Mouse (Mus musculus): ENCODE results near the gene Vmn1r28. TPM values are rescaled to one million over a fixed set of nuclear protein-coding genes. Genes with fewer than 3 reads are reported as not detected.
"Not testable (repeated sequence)": the region's sequence is repeated elsewhere in the genome, so short reads cannot be mapped to it uniquely, and the experiment has no call there.

Vmn1r28 gene
- not detected for total RNA-seq (2021)

DNA sequence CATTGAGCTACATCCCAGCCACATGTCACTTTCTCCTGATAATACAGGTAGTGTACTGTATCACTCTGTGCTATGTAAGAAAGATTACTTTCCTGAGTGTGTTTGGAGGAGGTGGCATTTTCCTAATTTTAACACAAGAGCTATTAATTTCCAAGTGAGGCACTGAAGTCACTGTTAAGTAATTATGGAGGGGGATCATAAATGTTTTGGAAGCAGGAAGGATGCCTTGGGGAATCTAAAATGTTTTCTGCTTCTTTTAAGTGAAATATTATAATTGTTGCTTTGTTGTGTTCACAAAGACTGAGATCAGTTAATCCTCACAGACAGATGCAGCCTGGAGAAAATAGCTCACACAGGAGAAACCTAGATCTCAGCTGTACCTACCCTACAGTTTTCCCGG lies at the start of gene Vmn1r28:
TSS of gene Vmn1r28 (plus strand) at position 301 of the 400 bp plus-strand sequence.
- intact Hi-C loops (cut with DNase I) = no loop called here
- DNase-seq = no peak

DNA sequence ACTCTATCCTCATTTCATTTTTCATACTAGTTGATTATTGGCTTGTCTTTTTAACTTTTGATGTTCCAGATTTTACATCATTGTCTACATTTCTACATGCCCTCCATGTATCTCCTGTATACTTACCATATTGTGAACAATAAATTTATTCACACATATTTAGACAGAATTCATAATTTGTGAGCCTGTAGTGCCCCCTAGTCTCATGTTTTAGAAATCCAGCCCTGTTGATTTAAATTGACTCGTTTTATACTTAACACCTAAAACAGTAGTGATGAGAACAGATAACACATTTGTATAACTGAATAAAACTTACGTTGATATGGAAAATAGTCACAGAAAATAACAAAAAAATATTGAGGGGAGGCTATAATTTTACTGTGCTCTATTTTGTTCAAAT lies 45.7 kb upstream of the Vmn1r28 start:
- intact Hi-C loops (cut with DNase I) = no loop called here
- no peak for DNase-seq

DNA sequence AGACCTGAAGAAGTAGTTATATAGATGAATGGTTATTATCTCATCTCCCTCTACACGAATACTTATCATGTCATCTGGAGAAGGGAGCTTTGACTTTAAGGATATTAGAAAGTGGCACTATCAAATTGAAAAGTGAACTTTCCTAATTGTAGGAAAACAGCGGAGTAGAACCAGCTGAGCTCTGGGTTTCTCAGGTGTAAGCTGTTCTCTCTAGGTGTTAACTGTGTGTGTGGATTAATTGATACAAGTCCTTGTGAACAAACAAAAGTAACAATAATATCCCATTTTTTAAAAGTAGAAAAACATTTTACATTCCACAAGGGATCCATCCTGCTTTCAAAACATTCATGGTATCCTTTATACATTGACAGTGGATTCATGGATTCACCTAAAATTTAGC lies 43.1 kb upstream of the Vmn1r28 start, which contains the start of gene Vmn1r27:
TSS of gene Vmn1r27 (minus strand) at position 101 of the 400 bp plus-strand sequence.
- intact Hi-C loops (cut with DNase I) = no loop called here
- DNase-seq = no peak

DNA sequence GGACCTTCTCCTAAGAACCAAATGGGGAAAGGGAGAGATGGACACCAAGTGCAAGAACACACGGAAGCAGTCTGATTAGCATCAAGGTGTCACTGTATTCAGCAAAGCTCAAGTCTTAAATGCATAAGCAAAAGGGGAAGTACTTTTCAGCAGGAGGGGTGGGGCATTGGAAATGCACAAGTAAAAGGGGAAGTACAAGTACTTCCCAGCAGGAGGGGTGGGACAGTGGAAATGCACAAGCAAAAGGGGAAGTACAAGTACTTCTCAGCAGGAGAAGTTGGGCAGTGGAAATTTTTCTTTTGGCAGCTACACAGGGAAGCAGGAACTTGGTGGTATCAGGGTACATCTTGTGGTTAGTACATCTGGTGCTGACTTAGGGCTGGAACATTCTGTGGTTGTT lies 17.8 kb downstream of the Vmn1r28 start:
- DNase-seq; intact Hi-C loops (cut with DNase I): not testable (repeated sequence)

DNA sequence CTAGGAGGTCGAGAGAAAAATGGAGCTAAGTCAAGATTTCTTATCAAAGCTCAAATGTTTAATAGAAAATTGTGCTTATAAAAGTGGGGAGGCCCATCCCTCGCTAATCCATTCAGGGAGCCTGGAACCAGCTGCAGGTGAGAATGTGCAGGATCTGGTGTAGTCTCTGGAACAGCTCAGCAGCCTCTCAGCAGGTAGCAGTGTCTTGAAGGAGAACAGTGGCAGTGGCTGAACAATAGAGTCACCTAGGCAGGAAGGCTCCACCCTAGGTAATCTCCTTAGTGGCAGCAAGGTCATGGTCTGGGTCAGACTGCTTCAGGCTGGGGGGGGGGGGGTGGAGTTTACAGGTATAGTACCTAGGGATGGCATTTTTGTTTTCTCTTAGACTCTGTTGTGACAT lies 30.4 kb downstream of the Vmn1r28 start:
- no peak for DNase-seq
- intact Hi-C loops (cut with DNase I) = no loop called here

DNA sequence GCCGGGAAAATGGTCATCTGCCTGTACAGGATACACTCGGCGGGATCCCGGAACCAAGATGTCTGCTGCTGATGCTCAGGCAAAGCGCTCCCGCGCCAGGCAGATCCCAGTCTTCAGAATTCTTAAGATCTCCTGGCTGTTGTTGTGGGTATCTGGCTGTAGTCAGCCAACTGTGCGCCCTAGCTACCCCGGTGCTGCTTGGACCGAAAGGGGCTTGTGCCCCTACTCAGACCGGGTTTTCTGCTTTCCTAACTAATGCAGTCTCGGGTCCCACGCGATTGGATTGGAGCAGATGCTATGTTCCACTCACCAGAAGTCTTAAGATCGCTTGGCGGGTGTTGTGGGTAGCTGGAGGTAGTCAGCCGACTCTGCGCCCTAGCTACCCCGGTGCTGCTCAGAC lies 36.7 kb downstream of the Vmn1r28 start:
- intact Hi-C loops (cut with DNase I); DNase-seq: not testable (repeated sequence)

DNA sequence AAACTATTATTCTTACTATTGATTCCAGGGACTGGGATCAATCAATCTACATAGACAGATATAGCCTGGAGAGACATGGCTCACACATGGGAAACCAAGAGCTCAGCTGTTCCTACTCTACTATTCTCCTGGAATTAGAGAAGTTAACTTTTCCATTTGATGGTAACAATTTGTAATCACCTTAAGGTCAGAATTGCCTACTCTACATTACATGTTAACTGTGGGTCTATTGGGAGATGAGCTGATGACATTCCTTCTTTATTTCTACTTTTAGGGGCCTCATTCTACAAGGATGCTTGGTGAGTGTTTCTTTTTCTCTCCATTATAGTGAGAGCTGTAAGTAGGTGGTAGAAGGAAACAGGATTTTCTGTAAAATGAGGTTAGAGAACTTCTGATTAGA lies 39.4 kb downstream of the Vmn1r28 start, which contains the start of gene Vmn1r29:
TSS of gene Vmn1r29 (plus strand) at position 301 of the 400 bp plus-strand sequence.
- DNase-seq = no peak

More for the DNA sequence above, 39.4 kb downstream of the Vmn1r28 start, which contains the start of gene Vmn1r29:
- intact Hi-C loops (cut with DNase I) = no loop called here

Other genes starting within 250 kb of the Vmn1r28 start
- not detected for gene Vmn1r26, start 246.9 kb upstream of the Vmn1r28 start, total RNA-seq (2021)
- not detected for gene Vmn1r27, start 43.2 kb upstream of the Vmn1r28 start, total RNA-seq (2021)
- not detected for gene Vmn1r29, start 39.5 kb downstream of the Vmn1r28 start, total RNA-seq (2021)
- not detected for gene Vmn1r30, start 181.3 kb downstream of the Vmn1r28 start, total RNA-seq (2021)
- gene Vmn1r31, start 213.3 kb downstream of the Vmn1r28 start, total RNA-seq (2021) = not detected